Mouse (Mus musculus) heart, postnatal 4 days (tissue): ENCODE data around the gene Ccdc173. TPM values are rescaled to one million over a fixed set of nuclear protein-coding genes. Genes with fewer than 3 reads are reported as not detected.
A peak's percentile ranks its signal among the peaks of the same experiment; 100 is the strongest.
"Not testable (repeated sequence)": the region's sequence is repeated elsewhere in the genome, so short reads cannot be mapped to it uniquely, and the experiment has no call there.

Source experiments
- DNase-seq: peaks from one replicate; pipeline ENCODE4 v3.0.0; 2021
- total RNA-seq, 2 experiments: library from RNA; stranded (reverse); gene quantifications; 2 replicates each; pipeline ENCODE4 v1.2.3; 2021

Ccdc173 gene
- total RNA-seq, result under 1 TPM; 0.43 to 0.99 TPM

- peak; percentile 99 for DNase-seq
Observed at GRCm38 (mm10) chr2:69789429-69790069, at the start of gene Ccdc173, which contains the start of gene Phospho2. Gene Ccdc173 (minus strand): TSS chr2:69789575. Gene Phospho2 (plus strand): TSS chr2:69789623.

DNA sequence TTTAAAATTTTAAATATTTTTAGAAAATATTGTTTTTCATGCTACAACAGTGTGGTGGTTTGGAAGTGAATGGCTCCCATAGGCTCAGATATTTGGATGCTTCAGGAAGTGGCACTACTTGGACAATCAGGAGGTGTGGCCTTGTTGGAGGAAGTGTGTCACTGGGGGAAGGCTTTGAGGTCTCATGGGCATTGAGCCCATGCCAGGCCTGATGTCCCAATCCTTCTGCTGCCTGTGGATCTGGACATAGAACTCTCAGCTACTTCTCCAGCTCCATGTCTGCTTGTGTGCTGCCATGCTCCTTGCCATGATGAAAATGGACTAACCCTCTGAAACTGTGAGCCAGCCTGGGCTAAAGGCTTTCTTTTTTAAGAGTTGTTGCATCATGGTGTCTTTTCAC is 49.3 kb upstream of the Ccdc173 start:
- no peak for DNase-seq

DNA sequence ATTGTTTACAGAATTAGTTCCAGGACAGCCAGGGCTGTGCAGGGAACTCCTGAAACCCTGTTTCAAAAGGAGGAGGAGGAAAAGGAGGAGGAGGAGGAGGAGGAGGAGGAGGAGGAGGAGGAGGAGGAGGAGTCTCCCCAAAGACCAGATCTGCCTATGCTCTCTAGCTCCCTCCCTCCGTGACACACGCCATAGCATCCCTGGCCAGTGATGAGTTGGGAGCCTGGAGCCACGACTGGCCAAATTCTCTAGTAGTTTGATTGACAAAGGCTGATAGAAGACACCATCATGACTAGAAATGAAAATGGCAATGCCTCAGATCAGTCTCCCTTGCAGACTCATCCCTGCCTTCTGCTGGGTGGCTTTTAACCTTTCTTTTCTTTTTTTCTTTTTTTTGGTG is 48.6 kb upstream of the Ccdc173 start:
- no peak for DNase-seq

DNA sequence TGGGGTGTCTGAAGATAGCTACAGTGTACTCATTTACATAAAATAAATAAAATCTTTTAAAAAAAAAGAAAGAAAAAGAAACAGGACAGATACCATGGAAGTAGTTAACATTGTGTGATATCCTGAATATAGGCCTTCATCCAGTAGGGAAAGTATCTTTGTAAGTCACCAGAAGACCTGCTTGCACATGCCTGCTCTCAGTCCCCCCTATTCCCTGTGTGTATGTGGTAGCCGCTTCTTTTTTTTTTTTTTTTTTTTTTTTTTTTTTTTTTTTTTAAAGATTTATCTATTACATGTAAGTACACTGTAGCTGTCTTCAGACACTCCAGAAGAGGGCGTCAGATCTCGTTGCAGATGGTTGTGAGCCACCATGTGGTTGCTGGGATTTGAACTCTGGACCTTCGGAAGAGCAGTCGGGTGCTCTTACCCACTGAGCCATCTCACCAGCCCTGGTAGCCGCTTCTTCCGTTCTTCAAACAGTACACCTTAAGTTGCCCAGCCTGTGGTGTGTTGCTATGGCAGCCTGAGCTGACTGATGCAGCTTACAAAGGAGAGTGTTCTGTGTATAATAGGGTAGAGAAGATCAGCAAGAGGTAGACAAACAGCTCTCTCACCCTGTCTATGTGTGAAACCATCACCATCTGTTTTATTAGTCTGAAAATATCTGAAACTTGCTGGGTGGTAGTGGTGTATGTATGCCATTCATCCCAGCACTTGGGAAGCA is 48.0 kb upstream of the Ccdc173 start:
- DNase-seq, result no peak

DNA sequence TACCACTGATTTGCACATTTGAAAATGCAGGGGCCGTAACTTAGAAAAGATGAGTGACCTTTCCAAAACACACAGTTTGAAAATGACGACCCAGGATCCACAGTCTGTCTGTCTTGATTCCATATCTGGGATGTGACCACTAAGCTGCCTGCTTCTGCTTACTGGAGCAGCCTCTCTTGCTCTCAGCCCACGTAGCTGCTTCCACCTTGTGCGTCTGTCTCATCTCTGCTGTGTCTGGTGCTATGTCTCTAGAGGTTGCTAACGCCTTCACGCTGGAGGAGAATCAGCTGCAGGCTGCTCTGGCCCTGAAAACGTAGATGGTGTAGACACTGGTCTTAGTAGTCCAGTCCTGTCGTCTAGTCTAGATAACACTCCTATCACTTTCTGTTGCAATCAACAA is 40.7 kb upstream of the Ccdc173 start:
- no peak for DNase-seq

- no peak for DNase-seq
Observed at GRCm38 (mm10) chr2:69829680-69830079, 40.3 kb upstream of the Ccdc173 start.

- DNase-seq, result no peak
Observed at GRCm38 (mm10) chr2:69828031-69828430, 38.7 kb upstream of the Ccdc173 start.

- no peak for DNase-seq
Observed at GRCm38 (mm10) chr2:69826380-69826779, 37.0 kb upstream of the Ccdc173 start.

- no peak for DNase-seq
Observed at GRCm38 (mm10) chr2:69825898-69826297, 36.5 kb upstream of the Ccdc173 start.

GRCm38 (mm10) chr2:69823129-69823677 is 33.8 kb upstream of the Ccdc173 start:
- peak; percentile 47 for DNase-seq

GRCm38 (mm10) chr2:69822361-69823128 is 33.2 kb upstream of the Ccdc173 start:
- peak; percentile 65 for DNase-seq

GRCm38 (mm10) chr2:69821711-69822110 is 32.3 kb upstream of the Ccdc173 start, which contains the start of gene Klhl23:
Gene Klhl23 (plus strand): TSS chr2:69821944.
- peak; percentile 31 for DNase-seq

- DNase-seq, result no peak
Observed at GRCm38 (mm10) chr2:69820201-69820600, 30.8 kb upstream of the Ccdc173 start.

GRCm38 (mm10) chr2:69818350-69819085 is 29.1 kb upstream of the Ccdc173 start:
- no peak for DNase-seq

- no peak for DNase-seq
Observed at GRCm38 (mm10) chr2:69816575-69816974, 27.2 kb upstream of the Ccdc173 start.

- DNase-seq, result not testable (repeated sequence)
Observed at GRCm38 (mm10) chr2:69811349-69811748, 22.0 kb upstream of the Ccdc173 start.

- DNase-seq, result no peak
Observed at GRCm38 (mm10) chr2:69810169-69810568, 20.8 kb upstream of the Ccdc173 start.

DNA sequence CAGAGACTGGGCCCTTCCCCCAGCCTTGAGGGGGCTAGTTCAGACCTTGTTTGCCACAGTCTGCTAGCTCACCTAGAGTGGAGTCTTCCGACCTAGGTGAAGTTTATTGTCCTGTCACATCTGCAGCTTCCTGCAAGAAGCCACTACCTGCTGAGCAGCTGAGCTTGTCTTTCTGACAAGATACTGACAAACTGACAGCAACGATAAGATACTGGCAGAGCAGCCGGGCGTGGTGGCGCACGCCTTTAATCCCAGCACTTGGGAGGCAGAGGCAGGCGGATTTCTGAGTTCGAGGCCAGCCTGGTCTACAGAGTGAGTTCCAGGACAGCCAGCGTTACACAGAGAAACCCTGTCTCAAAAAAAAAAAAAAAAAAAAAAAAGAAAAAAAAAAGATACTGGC is 15.3 kb upstream of the Ccdc173 start:
- not testable (repeated sequence) for DNase-seq

- DNase-seq, result no peak
Observed at GRCm38 (mm10) chr2:69803756-69804155, 14.4 kb upstream of the Ccdc173 start.

GRCm38 (mm10) chr2:69802911-69803312 is 13.5 kb upstream of the Ccdc173 start:
- peak; percentile 84 for DNase-seq

DNA sequence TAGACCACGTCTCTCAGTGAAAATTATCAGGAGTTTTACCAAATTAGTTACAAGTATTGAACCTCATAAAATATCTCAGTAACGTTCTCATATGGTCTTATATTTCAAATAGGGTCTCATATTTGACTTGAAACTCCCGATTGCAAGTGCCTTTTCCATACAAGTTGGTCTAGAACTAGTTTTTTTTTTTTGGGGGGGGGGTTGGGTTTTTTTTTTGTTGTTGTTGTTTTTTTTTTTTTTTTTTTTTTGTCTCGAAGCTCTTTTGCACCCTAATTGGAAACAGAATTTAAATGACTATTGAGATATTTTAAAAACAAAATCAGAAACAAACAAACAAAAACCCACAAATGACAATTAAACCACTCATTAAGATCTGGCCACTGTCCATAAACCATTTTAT is 1.3 kb upstream of the Ccdc173 start:
- no peak for DNase-seq

DNA sequence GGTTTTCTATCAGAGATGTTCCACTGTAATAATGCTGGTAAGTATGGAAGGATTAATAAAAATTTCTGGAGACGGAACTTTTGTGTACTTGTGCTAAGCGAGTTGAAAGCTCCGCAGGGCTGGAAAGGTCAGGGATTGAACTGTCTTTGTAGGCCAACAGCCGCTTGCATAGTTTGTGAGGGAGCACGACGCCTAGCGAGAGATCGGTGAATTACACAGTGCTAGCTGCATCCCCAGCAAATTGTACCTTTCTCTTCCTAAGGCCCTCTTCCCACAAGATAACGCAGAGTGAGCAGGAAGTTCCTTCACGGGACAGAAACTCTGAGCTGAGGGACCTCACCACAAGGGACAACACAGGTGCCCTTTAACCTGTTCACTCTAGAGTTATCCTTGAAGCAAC is 910 bp upstream of the Ccdc173 start:
- DNase-seq, result peak; percentile 91
